Mouse (Mus musculus) heart, adult 8-10 months (tissue): ENCODE results near the gene Pla2g2d. TPM values are rescaled to one million over a fixed set of nuclear protein-coding genes. Genes with fewer than 3 reads are reported as not detected.

ENCODE experiments used
- DNase-seq: peaks from one replicate; pipeline ENCODE4 v3.0.0; 2022; ENCODE audit warnings: low spot score
- total RNA-seq, 4 experiments: library from RNA; stranded (reverse); gene quantifications; 2 replicates each; pipeline ENCODE4 v1.2.4; 2022

Pla2g2d gene
- 1 to 10 TPM in 2 of 4 experiments, under 1 TPM in 1, not detected in 1; 0.44 to 1.9 (median 1.2) TPM for total RNA-seq

DNA sequence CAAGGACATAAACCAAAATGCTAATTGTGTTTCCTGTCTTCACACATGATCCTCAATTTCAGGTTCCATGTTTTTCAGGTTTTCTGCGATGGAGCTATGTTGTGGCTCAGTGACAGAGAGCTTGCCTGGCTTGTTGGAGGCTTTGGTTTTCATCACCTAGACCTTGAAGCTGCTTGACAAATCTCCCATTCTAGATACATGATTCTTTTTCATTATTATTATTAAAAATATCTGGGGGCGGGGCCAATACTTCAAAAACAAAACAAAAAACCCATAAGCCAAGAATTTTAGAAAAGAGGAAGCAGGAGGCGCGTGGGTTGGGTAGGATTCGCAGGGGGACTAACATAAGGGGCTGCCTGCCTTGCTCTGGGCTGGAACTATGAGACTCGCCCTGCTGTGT lies at the start of gene Pla2g2d:
TSS of gene Pla2g2d (plus strand) at position 301 of the 400 bp plus-strand sequence.
- no peak for DNase-seq

GRCm38 (mm10) chr4:138725751-138726150 lies 49.8 kb upstream of the Pla2g2d start:
- DNase-seq = no peak

DNA sequence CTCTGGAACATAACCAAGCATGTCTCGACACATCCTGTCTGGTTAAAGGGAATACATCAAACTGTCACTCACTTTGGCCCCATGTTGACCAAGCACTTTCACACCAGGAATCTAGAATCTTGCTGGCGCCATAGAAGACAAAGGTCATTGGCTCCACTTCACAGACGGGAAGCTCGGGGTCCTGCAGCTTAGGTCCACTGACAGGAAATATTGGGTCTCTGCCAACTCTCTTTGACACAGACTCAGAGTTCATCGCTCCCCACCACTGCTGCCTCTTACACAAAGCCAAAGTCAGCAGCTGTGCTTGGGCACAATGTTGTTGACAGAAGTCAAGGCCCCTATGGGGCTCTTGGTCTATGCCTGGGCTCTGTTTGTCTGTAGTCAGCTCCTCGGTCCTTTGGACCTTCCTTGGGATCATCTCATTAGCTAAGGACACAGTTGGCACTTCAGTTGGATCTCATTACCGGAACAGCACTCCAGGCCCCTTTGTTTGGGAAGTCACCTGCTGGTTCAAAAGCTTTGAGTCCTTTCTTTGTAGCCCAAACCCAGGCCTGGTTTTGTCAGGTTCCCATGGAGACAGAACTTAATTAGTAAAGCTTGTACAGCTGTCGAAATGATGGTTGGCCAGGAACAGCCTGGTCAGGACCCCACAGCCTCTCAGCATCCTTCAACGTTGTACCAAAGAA lies 46.4 kb upstream of the Pla2g2d start:
- no peak for DNase-seq

DNA sequence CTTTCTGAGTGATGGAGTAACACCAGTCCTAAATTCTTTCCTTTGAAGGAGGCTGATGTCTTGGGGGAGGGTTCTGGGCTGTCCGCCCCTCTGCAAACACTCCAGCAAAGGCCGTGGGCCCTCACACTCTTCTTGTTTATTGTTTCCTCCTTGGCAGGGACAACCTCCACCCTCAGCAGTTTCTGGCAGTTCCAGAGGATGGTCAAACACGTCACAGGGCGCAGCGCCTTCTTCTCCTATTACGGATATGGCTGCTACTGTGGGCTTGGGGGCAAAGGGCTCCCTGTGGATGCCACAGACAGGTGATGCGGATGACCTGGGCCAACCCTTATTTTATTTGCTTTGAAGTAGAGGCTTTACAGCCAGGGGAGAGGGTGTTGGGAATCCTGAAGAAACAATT lies 41.4 kb upstream of the Pla2g2d start:
- no peak for DNase-seq

GRCm38 (mm10) chr4:138734863-138735262 lies 40.7 kb upstream of the Pla2g2d start:
- no peak for DNase-seq

DNA sequence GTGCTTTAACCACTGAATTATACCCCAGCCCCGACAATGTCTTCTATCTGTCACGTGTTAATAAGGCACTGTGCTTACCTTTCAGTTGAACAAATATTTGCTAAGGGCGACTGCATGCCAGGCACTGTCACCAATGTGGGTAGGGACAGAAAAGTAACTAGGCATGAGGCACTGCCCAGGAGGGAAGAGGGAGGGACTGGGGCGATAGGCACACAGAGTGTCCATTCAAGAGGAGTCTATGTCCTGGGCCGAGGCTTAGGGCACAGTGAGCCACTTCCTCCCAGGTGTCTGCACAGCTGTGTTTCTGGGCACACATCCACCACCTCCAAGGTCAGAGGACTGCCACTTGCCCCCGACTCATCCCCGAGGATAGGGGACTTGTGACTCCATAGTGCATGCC lies 38.5 kb upstream of the Pla2g2d start, which contains the start of gene Ubxn10:
TSS of gene Ubxn10 (minus strand) at position 137 of the 400 bp plus-strand sequence.
- no peak for DNase-seq

DNA sequence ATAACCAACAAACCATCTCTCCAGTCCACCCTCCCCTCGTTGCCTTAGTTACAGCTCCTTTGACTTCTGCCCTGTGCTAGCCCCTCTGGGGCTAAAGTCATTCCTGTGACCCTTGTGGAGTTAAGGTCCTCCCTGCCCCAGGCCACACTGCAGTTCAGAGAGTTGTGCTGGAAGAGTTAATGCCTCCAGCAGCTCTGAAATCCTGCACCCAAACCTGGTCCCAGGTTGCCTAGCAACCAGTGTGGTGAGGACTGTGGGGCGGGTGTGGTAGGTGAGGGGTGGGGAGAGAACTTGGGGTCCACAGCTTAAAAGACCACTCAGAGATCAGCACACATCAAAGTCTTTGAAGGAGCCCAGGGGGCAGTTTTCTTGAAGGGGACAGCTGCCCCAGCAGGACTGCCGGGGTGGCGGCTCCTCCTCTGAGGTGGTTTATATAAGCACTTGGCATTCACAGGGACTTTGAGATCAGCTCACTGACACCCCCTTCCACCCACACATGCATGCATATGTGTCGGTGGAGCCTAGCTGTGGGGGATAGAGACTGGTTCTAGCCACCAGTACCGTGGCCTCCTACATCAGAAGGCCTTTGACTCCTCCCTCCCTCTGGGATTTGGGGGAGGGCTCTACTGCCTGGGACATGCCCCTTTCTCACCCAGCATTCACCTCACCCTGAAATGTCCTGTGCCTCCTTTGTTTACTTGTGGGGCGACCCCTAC lies 36.2 kb upstream of the Pla2g2d start:
- DNase-seq = no peak

DNA sequence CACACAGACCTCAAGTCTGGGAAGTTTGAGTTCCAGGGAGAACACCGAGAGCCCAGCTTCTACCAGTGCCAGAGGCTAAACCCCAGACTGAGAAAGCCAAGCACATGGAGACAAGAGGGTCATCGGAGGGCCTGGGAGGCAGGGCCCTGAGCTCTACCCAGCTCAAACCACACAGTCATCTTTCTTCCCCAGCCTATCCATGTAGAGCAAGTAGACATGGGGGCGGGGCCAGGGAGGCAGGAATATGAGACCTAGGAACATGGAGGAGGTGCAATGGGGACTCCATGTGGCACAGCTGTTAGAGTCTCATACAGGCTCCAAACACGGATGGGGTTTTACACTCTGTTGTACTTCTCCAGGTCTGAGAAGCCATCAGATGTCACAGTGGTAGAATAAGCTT lies 29.7 kb upstream of the Pla2g2d start:
- no peak for DNase-seq

- no peak for DNase-seq
These were observed 28.7 kb upstream of the Pla2g2d start for GRCm38 (mm10) chr4:138746866-138747265.

DNA sequence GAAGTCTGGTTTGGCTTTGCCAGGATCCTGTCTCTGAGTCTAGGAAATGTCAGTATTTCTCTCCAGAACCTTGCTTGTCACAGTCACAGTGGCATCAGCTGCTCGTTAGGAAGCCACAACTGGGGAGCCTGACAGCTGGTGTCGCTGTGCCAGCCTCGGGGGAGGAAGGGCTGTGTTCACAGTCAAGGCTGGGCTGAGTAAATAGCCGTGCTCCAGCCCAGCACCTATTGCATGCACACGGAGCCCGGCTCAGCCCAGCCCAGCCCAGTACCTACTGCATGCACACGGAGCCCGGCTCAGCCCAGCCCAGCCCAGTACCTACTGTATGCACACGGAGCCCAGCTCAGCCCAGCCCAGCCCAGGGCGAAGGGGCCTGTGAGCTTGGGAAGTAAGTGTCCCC lies 27.7 kb upstream of the Pla2g2d start:
- DNase-seq = no peak

GRCm38 (mm10) chr4:138748369-138749072 lies 27.0 kb upstream of the Pla2g2d start:
- peak; percentile 45 for DNase-seq

DNA sequence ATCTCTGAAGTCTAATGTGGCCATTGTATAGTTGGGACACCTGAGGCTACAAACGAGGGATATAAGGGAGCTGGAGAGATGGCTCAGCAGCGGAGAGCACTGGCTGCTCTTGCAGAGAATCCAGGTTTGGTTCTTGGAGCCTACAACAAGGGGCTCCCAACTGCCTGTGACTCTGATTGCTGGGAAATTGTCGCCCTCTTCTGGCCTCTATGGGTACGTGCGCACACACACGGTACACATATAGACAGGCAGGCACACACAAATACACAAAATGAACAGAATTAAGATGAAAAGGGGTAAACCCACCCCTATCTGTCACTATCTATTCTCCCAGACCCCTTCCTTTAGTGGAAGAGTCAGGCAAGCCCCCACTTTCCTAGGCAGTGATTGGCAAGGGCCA lies 22.9 kb upstream of the Pla2g2d start:
- DNase-seq = no peak

DNA sequence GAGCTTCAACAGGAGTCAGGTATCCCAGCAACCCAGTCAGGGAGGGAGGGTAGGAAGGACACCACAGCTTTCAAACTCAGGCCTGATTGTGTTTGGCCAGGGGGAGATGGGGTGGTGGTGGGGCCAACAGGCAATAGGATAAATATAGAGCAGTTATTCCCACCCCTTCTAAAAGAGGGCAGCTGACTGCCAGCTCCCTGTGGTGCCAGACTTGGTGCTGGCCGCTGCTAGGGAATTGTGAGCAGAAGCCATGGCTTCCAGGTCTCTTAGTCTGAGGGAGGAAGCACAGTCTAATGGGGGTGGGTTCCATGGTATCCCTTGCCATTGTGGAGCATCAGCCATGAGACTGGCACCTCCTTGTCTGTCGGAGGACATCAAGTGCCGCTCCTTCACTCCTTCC lies 21.9 kb upstream of the Pla2g2d start:
- DNase-seq = no peak

- no peak for DNase-seq
These were observed 21.1 kb upstream of the Pla2g2d start for GRCm38 (mm10) chr4:138754432-138754831.

- no peak for DNase-seq
These were observed 20.1 kb upstream of the Pla2g2d start for GRCm38 (mm10) chr4:138755439-138755838.

GRCm38 (mm10) chr4:138755983-138756382 lies 19.6 kb upstream of the Pla2g2d start:
- DNase-seq = no peak

GRCm38 (mm10) chr4:138757416-138757815 lies 18.1 kb upstream of the Pla2g2d start, which contains the start of gene Pla2g2f:
TSS of gene Pla2g2f (minus strand) at chr4:138757626.
- no peak for DNase-seq

DNA sequence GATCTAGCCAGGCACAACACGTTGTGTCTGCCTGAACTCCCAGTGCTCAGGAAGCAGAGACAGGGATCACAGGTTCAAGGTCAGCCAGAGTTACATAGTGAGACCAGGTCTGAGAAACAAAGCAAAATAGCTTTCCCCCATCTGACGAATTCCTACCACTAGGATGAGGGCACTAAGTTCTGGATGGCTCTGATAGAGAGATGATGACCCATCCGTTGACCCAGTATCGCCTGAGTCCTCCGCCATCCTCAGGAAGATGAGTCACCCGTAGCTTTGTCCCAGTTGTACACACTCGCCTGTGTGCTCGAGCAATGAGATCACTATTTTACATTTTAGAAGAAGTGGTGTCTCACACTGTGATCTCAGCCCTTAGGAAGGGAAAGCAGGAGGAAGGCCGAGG lies 13.3 kb upstream of the Pla2g2d start:
- DNase-seq = no peak

DNA sequence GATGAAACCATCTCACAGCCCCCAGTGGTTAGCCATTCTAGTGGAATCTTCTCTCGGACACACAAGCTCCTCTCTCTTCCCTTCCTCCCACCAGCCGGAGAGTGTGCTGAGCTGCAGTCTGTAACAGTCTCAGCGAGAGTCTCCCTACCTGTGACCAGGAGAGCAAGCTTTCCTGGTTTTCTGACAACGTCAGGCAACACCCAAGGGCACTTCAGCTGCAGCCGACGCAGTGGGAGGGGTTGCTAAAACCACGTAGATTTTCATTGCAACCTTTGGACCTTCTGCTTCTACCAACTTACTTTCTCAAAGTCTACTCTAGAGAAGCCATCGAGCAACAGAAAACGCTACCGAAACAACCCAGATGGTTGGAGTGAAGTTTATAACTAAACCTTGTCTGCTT lies 3.6 kb upstream of the Pla2g2d start:
- no peak for DNase-seq

DNA sequence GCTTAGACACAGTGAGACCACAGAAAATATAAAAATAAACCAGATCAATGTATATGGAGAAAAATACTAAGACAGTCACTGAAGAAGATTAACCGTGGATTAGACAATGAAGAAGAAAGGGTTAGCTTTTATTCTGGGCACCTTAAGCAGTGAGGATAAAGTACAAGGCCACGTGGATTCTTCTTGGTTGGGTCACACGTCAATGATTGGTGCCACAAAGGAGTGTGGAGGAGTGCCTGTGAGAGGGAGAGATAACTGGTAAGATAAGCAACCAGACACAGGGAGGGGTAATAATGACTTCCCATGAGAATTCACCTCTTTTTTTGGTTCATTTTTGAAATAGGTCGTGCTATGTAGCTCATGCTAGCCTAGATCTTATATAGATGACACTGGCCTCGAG lies 3.1 kb upstream of the Pla2g2d start:
- no peak for DNase-seq

DNA sequence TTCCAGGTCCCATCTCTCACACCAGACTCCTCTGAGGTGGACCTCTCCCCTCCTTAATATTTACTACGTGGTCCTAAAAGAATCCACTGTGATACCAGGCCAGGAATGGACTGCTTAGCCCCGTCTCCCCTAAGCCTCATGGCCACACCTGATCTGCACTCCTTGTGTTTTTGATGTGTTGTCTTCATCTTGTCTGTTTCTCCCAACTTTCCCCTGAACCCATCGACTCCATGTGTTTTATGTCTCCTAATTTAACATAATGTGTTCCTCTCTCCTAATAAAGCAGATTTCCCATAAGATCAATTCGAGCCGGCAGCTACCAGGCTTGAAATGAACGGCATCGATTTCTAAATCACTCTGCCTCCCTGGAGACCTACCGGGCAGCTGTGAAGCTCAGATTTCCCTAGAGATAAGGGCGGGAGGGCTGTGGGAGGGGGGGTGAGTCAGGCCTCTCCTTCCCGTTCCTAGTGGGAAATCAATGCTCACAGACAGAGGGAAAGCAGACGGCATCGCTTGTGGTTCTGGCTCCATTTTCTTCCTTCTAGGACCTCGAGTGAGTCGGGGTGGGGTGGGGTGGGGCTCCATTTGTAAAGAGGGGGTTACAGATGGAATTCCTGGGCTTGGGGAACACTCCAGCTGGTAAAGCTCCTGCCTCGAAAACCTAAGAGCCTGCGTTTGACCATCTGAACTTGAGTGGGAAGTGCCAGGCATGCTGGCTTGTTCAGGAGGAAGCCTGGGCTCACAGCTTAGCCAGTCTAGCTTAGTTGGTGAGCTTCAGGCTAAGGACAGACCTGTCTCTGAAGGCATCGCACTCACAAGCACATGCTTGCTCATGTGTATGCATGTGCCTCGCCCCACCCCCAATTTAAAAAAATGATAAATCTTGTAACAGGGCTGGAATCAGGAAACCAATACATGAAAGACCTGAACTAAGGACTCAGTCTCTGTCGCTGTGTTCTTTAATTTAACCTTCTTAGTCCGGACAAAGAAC lies 2.2 kb downstream of the Pla2g2d start:
- no peak for DNase-seq
